Mouse (Mus musculus) myocyte (in vitro differentiated cells): ENCODE data around the gene Dusp12.

ENCODE experiments used
- MAX ChIP-seq: IDR thresholded peaks from one replicate; pipeline ENCODE4 v1.6.1; 2011; ENCODE audit warnings: low read depth, mild to moderate bottlenecking, control low read depth
- MYOG ChIP-seq, 3 experiments: IDR thresholded peaks; one replicate each; pipeline ENCODE4 v1.6.1; 2011; ENCODE audit warnings: control low read depth in 2 of 3, low read depth in 2 of 3, mild to moderate bottlenecking in 2 of 3; ENCODE audit not compliant: insufficient read length in 2 of 3, control insufficient read depth in 1 of 3, insufficient read depth in 1 of 3
- POLR2A ChIP-seq: IDR thresholded peaks from one replicate; pipeline ENCODE4 v1.6.1; 2011; ENCODE audit warnings: low read depth, mild to moderate bottlenecking, control low read depth, moderate library complexity; ENCODE audit not compliant: insufficient read length

GRCm38 (mm10) chr1:170907456-170908191 is 22.3 kb upstream of the Dusp12 start:
- TF ChIP-seq POLR2A (no peak), MAX (no peak), MYOG (IDR thresholded peaks at IDR 0.05; ENCODE audit: control insufficient read depth in 1 of 3, insufficient read depth in 1 of 3, insufficient read length in 2 of 3, low read depth in 2 of 3) (no peak)
